Mouse (Mus musculus): ENCODE measurements around the gene Uaca.

GRCm38 (mm10) chr9:60878051-60878557, 83.8 kb downstream of the Uaca start:
- TF ChIP-seq CTCF (IDR thresholded peaks at IDR 0.05; ENCODE audit: control insufficient read depth, insufficient read depth, insufficient replicate concordance, low read depth, low read length) (no peak), POLR2A (IDR thresholded peaks at IDR 0.05; ENCODE audit: control insufficient read depth, low read depth, low read length) (no peak)
